Mouse (Mus musculus): ENCODE measurements at regions not wholly inside any gene's neighbourhood (a gene's known extent, or its start where the extent isn't known, plus 50 kb on each side); places are given as distances from the start of the nearest gene placed in this dataset.
A peak's percentile ranks its signal among the peaks of the same experiment; 100 is the strongest.

DNA sequence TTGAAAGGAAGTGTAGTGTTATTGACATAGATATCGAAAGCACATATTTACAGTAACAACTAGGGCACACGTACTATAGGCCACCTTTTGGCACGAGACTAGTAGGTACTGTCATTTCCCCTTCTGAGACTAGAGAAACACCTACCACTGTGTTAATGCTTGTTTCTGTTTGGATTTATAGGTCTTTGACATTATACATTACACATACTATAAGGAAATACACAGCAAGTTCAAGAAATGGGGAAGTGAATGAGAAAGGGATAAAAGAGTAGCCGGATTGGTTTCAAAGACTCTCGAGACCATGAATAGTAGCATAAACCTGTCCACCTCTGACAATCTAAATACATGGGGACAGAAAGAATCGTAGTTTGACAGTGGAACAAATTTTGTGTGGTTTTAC is 900.3 kb upstream of the Pot1a start:
- H3K4me1 ChIP-seq (replicated peaks; ENCODE audit: control insufficient read depth, insufficient read depth, low read length), result no peaks in the 10 kb centered on the region
- no peak overlapping the region for H3K27ac ChIP-seq
- no peaks in the 10 kb centered on the region for H3K36me3 ChIP-seq (replicated peaks; ENCODE audit: control insufficient read depth, insufficient read depth)
- ATAC-seq (ENCODE audit: low FRiP score) (no peak), DNase-seq (ENCODE audit: low spot score) (no peak)
- no peaks in the 10 kb centered on the region for H3K27me3 ChIP-seq (ENCODE audit: control insufficient read depth, insufficient read depth, low read length)
- no peak overlapping the region for H3K4me2 ChIP-seq (replicated peaks)
- no peak overlapping the region for H3K9ac ChIP-seq
- 92% methylated on average over 6 of the region's 6 CpGs for WGBS
- no peak overlapping the region for H3K4me3 ChIP-seq (replicated peaks; ENCODE audit: low read length)
- no peaks in the 10 kb centered on the region for H3K9me3 ChIP-seq (ENCODE audit: control insufficient read depth, low read length)

- 59% methylated on average over 4 of the region's 4 CpGs for WGBS
Observed at GRCm38 (mm10) chr6:26708880-26709279, 899.8 kb upstream of the Pot1a start.

DNA sequence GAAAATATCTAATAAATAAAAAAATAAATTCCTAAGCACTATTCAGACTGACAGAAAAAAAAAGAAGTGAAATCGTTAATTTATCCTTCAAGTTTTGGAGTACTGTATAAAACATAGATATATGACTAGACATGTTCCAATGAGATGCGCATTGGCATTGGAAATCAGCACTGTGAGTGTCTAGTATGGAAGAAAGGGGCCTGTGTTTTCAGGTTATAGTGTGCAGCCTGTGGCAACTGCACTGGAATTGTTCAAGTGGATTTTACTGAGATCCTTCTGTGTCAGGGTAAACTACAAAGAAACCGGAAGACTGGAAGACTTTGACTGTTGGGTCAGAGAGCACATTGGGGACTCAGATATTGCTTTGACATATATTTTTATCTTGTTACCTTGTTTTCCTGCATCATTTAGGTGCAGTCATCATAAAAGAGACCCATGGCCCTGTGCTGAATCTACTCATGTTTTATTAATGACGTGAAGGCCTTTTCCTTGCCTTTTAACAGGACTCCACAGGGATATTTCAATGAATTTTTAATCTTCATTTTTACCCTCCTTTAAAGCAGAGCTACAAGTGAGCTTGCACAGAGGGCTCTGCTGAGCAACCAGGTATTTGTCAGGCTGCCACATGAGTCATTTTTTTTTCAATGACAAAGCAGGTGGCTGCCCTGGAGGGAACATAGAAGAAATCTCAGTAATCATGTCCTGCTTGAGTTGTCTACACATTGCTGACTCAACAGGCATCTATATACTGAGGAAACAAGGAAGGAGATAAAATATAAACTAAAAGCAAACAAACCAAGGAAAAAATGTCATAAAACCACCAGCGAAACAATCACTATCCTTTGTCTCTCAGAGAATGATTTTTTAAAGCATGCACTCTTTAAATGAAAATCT is 899.2 kb upstream of the Pot1a start:
- Histone ChIP-seq H3K36me3 (replicated peaks; ENCODE audit: control insufficient read depth, insufficient read depth) (no peaks in the 10 kb centered on the region), H3K4me3 (replicated peaks; ENCODE audit: low read length) (no peak overlapping the region), H3K9ac (no peak overlapping the region), H3K4me2 (replicated peaks) (no peak overlapping the region), H3K27me3 (ENCODE audit: control insufficient read depth, insufficient read depth, low read length) (no peaks in the 10 kb centered on the region), H3K9me3 (ENCODE audit: control insufficient read depth, low read length) (no peaks in the 10 kb centered on the region), H3K4me1 (replicated peaks; ENCODE audit: control insufficient read depth, insufficient read depth, low read length) (no peaks in the 10 kb centered on the region), H3K27ac (no peak overlapping the region)
- 79% methylated on average over 5 of the region's 5 CpGs for WGBS
- DNase-seq (ENCODE audit: low spot score) (no peak), ATAC-seq (ENCODE audit: low FRiP score) (peak; percentile 60; the same call in 1 of the 2 replicates)

More at GRCm38 (mm10) chr6:26708880-26709279, 899.8 kb upstream of the Pot1a start:
- H3K4me1 ChIP-seq (replicated peaks; ENCODE audit: control insufficient read depth, insufficient read depth, low read length), result no peaks in the 10 kb centered on the region
- ATAC-seq (ENCODE audit: low FRiP score) (no peak), DNase-seq (ENCODE audit: low spot score) (peak; percentile 33)
- no peak overlapping the region for H3K27ac ChIP-seq
- no peak overlapping the region for H3K4me2 ChIP-seq (replicated peaks)
- no peaks in the 10 kb centered on the region for H3K36me3 ChIP-seq (replicated peaks; ENCODE audit: control insufficient read depth, insufficient read depth)
- H3K4me3 ChIP-seq (replicated peaks; ENCODE audit: low read length), result no peak overlapping the region
- H3K9me3 ChIP-seq (ENCODE audit: control insufficient read depth, low read length), result no peaks in the 10 kb centered on the region
- no peaks in the 10 kb centered on the region for H3K27me3 ChIP-seq (ENCODE audit: control insufficient read depth, insufficient read depth, low read length)
- H3K9ac ChIP-seq, result no peak overlapping the region

Measured in hindbrain, embryonic 14.5 days (tissue).